Mouse (Mus musculus): ENCODE measurements around the gene Cmss1.

Cmss1 gene

DNA sequence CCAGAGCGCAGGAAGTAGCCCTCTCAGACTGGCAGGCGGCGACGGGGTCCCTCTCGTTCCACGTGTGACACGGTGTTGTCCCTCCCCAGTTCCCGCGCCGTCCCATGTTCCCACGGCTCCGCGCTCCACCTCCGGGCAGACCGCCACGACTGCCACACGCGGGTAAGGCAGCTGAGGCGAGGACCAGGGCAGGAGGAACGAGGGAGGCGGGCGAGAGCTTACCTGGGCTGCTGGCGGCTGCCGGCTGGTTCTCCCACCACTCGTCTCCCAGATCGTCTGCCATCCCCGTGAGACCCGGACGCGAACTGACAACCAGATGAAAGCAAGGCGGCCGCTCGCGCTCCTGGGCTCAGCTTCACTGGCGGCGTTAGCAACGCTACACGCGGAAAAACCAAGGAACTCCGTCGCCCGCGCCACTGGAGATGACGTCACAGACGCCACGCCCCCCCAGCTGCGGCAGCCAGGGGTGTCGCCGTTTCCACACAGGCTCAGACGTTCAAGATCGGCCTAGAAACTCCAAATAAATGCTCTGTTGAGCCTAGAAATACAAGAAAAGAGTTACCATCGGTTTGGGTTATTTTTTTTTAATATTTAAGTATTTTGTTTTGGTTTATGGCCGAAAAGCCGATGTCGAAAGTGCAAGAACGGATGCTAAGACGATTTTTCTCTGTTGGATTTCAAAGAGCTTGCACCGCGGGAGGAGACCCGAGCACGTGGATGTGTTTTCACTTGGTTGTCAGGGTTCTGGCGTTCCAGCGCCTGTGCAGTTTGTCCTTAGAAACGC, at the start of gene Cmss1:
Gene Cmss1 (minus strand): TSS at position 421 of the 784 bp plus-strand sequence.
- DNase-seq (ENCODE audit: low spot score) = peak; percentile 88

- no peak for DNase-seq (ENCODE audit: low spot score)
Measured at GRCm38 (mm10) chr16:57649888-57650287, 43.2 kb upstream of the Cmss1 start.

DNA sequence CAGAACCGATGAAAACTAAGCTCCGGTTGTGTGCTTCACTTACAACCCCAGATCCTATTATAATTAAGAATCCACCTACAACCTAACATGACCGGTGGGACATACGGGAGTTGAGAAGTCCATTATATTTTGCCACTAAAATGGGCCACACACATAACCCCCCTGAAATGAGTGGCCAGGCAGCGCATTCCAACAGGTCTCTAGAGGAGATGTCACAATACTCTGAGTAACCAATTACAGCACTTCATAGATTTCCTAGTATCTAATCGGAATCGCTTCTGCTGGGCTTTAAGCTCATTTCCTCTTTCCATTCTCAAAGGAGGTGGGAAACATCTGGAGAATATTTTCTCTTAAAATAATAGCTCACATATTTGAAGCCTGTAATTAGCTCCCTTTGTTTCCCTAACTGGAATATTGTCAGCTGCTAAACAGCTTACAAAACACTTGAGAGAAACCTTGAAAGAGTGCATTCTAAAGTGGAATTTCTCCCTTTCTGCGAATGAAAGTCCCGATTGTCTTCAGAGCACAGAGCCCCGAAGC, 34.8 kb upstream of the Cmss1 start:
- no peak for DNase-seq (ENCODE audit: low spot score)

DNA sequence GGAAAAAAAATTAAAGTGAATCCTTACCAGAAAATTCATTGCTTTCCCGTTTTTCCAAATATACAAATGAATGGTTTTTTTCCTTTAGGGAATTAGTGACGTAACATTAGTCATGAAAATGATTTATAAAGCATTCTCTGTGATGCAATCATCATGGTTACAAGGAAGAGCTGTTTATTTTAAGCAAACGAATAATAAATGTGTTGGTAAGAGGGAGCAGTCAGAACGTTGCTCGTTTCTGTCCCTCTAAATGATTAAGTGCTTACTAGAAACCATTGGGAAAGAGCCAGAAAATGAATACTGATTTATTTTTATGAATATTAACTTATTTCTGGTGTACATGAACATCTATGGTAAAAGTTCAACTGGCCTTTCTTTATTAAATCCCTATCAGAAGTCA, 28.1 kb upstream of the Cmss1 start:
- no peak for DNase-seq (ENCODE audit: low spot score)

- DNase-seq (ENCODE audit: low spot score) = peak; percentile 31
Measured at GRCm38 (mm10) chr16:57634191-57634590, 27.5 kb upstream of the Cmss1 start.

GRCm38 (mm10) chr16:57611768-57612167, 5.1 kb upstream of the Cmss1 start:
- DNase-seq (ENCODE audit: low spot score) = no peak

GRCm38 (mm10) chr16:57601031-57601430, 5.6 kb downstream of the Cmss1 start:
- no peak for DNase-seq (ENCODE audit: low spot score)

- DNase-seq (ENCODE audit: low spot score) = no peak
Measured at GRCm38 (mm10) chr16:57597295-57597957, 9.2 kb downstream of the Cmss1 start.

DNA sequence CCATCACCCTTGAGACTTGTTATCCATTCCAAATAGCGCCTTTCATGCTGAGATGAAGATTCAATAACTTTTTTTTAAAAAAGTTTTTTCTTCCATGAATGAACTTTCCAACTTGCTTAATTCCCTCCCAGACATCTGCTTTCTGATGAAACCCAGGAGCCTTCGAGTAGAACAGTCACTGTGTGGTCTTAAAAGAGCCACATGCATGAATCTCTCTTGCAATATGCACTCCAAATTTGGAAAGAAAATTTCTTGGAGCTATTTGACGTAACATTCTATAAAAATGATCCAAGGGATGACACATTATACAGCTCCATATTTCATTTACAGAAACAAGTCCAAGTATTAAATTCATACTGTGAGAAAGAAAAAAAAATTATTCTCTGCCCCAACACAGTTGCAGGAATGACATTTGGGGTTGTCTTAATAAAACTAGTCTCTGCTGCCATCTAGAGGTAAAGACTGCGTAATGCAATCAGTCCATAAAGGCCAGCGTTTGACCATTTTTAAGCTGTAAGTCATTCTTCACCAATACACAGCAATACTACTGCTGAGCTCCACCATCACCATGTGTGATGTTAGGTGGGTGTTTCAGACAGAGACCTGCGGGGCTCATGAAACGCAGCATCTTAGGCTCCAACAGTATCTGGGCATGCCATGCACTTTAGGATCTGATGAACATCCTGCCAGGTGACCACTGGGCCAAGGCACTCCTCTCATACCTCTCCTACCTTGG, 13.1 kb downstream of the Cmss1 start:
- no peak for DNase-seq (ENCODE audit: low spot score)

DNA sequence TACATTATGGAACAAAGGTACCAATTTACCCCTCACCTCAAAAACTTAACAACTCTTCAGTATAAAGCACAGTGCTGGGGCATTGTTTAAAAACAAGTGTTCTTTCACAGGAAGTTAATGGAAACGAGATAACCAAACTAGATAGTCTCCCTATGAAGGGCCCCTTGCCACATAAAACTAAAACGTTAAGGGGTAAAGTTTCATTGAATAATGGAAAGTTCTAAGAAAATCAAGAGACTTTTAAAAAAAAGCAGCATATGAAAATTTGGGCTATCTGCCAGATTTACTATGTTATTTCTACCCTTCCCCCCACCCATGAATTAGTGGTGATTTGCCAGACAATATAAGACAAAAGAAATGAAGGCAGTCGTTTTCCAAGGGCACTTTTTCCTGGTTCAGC, 21.5 kb downstream of the Cmss1 start:
- DNase-seq (ENCODE audit: low spot score) = no peak

- DNase-seq (ENCODE audit: low spot score) = no peak
Measured at GRCm38 (mm10) chr16:57582008-57582407, 24.7 kb downstream of the Cmss1 start.

DNA sequence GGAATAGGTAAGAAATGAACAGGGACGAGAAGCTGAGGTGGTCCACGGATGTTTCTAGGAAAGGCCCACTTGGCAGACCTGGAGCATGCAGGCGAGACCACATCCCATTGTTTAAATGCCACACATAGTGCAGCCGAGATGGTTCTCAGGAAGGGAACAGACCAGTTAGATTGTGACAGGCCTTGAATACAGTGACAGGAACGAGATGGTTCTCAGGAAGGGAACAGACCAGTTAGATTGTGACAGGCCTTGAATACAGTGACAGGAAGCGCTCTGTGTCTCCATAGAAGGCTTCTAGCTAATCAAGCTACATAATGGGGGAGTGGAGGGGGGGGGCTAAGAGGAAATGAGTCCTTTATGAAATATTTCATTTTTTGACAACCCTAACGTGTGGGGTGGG, 26.6 kb downstream of the Cmss1 start:
- DNase-seq (ENCODE audit: low spot score) = no peak

- no peak for DNase-seq (ENCODE audit: low spot score)
Measured at GRCm38 (mm10) chr16:57577519-57577918, 29.1 kb downstream of the Cmss1 start.

GRCm38 (mm10) chr16:57575764-57576388, 30.8 kb downstream of the Cmss1 start:
- no peak for DNase-seq (ENCODE audit: low spot score)

GRCm38 (mm10) chr16:57573831-57574230, 32.8 kb downstream of the Cmss1 start:
- no peak for DNase-seq (ENCODE audit: low spot score)

DNA sequence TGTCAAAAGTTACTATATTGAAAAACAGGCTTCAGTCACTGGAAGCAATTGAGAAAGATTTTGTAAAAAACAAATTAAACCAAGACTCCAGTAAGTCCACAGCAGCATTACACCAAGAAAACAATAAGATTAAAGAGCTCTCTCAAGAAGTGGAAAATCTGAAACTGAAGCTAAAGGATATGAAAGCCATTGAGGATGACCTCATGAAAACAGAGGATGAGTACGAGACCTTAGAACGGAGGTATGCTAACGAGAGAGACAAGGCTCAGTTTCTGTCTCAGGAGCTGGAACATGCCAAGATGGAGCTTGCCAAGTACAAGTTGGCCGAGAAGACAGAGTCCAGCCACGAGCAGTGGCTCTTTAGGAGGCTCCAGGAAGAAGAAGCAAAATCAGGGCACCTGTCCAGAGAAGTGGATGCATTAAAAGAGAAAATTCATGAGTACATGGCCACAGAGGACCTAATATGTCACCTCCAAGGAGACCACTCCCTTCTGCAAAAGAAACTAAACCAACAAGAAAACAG, 35.8 kb downstream of the Cmss1 start:
- DNase-seq (ENCODE audit: low spot score) = no peak

DNA sequence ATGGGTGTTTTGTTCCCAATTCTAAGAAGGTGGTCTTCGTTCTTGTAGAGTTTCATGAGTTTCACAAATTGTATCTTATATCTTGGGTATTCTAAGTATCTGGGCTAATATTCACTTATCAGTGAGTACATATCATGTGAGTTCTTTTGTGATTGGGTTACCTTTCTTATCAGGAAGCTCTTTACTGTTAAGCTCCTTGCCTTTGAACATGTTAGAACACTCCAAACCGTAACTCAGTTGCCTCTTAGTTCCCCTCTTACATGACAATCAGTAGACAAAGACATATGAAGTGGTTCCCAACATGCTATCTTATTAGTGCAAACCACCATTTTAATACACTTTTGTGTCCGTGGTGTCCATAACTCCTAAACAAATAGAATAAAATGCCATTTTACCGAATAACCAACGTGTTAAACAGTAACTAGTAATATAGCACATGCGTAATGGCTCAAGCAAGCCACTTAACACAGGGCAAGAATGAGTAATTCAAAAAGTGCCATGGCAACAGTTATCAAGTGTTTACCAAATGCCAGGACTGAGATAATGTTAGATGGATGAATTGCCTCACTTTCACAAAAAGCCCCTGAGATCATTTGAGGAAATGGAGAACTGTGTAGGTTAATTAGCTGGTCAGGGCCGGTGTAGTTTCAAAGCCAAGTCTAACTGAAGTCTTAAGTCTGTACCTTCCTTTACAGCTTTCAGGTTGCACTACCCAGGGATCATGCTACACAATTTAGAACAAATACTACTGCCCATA, 37.8 kb downstream of the Cmss1 start:
- DNase-seq (ENCODE audit: low spot score) = no peak

- DNase-seq (ENCODE audit: low spot score) = no peak
Measured at GRCm38 (mm10) chr16:57566215-57566614, 40.4 kb downstream of the Cmss1 start.

GRCm38 (mm10) chr16:57564807-57565206, 41.9 kb downstream of the Cmss1 start:
- no peak for DNase-seq (ENCODE audit: low spot score)

DNA sequence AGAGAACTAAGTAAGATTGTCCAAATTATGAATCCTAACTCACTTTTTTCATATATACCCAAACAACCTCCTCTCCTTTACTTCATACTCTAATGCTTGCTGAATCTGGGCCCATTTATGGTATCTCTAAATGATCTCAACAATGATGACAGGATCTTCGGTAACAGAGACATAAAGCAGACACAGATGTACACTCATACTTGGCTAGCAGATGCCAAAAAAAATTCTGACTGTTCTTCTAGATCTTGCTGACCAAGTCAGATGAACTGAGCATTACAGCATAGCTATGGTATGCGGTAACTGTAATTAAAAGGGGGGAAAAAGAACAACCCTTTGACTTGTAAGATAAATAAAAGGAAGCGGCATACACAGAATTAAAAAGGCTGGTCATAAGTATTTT, 43.2 kb downstream of the Cmss1 start:
- DNase-seq (ENCODE audit: low spot score) = no peak

GRCm38 (mm10) chr16:57560185-57560584, 46.5 kb downstream of the Cmss1 start:
- DNase-seq (ENCODE audit: low spot score) = no peak
